Mouse (Mus musculus) urinary bladder, adult 18-20 months (tissue): ENCODE measurements around the gene Eif2s2.
A peak's percentile ranks its signal among the peaks of the same experiment; 100 is the strongest.
"Not testable (repeated sequence)": the region's sequence is repeated elsewhere in the genome, so short reads cannot be mapped to it uniquely, and the experiment has no call there.

Source experiments
- DNase-seq, 2 experiments: peaks; one replicate each; pipeline ENCODE4 v3.0.0; 2022; ENCODE audit warnings: low spot score in 2 of 2, mixed read lengths in 2 of 2

Eif2s2 gene

DNA sequence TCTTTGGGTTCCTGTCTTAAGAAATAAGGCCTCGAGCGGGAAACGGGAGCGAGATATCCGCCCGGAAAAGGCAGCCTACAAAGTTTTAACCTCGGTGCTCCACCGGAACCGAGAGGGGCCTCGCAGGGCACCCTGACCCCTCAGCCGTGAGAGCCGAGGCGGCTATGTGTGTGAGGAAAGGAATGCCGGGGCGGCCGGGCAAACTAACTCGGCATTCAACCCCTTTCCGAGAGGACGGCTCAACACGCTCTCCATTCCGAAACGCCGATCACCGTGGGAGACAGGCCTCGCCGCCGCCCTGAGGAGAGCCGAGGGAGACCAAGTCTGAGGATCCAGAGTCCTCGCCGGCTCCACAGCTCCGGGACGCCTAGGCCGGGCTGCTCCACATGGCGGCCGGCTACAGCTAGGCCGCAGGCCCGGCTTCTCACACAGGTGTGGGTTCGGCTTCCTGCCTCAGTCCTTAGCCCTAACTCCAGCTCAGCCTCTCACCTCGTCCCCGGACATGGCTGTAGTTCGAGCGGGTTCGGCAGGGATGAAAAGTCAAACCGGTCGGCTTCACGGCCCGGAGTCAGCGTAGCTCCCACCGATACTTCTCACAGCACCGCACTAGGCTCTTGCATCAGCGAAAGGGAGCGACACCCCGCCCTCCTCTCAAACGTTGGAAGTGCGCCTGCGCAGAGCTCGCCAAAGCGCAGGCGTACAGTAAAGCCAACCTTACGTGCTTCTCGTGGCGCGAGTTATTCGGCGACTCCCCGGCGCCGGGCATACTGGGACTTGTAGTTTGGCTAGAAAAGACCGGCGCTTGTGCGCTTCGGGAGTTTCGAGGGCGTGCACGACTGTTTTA, at the start of gene Eif2s2:
Gene Eif2s2, minus strand, starts transcription at position 735 of the 844 bp plus-strand sequence.
- DNase-seq: peak; percentile 90 to 96

DNA sequence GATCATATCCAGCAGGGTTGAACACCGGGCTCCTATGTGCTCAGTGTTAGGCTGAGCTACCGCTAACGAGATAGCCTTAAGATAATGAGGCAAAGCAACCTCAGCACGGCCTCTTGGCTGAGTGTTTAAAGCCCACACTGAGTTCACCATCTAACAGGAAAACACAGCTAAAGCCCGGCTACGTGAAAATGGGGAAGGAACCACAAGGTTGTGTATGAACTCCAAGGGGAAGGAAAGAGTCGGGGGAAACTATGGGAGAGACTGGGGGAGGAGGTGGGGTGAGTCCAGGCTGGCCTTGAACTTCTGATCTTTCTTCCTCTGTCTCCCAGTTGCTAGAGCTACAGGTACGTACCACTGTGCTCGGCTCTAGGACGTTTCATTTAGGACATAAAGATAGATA, 49.2 kb upstream of the Eif2s2 start:
- DNase-seq: no peak

DNA sequence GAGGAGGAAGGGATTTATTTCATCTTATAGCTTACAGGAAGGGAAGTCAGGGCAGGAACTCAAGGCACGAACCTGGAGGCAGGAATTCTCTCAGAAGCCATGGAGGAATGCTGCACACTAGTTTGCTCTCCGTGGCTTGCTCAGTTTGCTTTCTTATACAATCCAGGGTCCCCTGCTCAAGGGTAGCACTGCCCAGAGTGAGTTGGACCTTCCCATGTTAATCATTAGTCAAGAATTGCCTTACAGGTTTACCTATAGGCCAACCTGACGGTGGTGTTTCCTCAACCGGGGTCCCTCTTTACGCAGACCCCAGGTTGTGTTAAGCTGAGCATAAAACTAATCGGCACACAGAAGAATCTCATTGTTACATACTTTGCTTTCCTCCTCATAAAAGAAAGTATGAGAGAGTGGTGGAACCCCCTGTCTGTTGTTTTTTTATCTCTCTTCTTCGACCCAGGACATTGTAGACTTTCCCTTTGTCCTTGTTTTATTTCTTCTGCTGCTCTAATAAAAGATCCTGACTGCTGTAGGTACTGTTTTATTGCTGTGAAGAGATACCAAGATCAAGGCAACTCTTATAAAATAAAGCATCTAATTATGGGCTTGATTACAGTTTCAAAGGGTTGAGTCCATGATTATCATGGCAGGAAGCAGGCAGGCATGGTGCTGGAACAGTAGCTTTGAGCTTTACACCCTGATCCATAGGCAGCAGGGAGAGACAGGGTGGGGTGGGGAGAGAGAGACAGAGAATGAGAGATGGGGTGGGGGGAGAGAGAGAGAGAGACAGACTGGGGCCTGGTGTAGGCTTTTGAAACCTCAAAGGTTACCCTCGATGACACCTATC, 45.0 kb upstream of the Eif2s2 start:
- DNase-seq: no peak

DNA sequence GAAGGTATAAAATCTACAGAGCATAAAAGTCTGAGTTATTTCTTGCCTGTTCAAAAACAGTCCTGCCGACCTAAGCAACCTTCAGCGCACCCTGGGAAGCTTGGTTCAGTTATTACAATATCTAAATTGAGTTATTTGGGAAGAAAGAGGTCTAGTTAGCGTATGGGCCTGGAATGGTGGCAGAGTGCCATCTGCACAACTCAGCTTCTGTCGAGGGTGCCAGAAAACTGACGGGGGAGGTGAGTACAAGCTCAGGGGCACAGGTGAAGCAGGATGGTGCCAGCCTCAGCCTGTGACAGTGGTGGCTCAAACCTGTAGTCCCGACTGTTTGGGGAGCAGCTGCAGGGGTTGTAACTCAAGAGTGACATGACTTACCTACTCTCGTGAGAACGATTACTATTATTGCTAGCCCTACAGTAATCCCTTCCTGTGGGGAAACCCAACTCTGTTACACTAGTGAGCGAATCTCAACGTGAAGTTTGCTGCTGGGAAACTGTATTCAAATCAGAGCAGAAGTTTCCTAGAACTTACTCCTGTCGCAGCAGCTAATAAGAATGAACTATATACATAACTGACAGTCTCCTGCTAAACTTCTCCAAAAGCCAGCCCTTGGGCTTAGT, 43.9 kb upstream of the Eif2s2 start:
- no peak for DNase-seq

DNA sequence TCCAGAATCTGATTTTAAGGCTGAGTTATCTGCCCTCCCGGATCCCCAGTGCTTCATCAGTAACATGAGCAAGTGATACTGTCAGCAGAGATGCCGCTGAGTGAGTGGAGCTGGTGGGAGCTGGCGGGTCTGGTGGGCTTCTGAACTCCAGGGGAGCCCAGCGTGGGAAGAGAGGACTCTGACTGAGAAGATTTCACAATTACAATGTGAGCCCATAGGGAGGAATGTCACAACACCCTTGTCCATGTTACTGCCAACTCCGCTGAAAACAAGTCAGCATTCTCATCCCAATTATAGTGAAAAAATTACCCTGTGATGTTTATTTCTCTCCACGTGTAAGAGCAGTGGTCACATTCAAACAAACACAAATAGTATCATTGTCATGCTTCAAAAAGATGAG, 43.4 kb upstream of the Eif2s2 start:
- no peak for DNase-seq

DNA sequence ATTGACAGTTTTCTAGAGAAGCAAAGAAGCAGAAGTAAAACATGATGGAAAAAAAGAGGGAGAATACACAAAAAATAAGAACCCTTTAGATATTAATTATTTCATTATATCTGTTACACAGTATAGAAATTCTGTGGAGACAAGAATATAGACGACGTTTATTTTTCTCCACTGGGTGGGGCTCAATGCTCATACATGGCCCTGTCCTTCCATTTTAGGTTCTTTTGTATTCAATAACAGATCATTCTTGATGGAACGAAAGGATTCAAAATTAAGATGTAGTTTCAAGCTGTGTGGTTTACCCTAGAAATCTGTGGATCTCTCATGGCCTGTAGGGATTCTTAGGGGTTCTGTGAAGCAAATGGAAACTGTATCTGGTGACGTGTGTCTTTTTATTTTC, 41.1 kb upstream of the Eif2s2 start:
- DNase-seq: no peak

DNA sequence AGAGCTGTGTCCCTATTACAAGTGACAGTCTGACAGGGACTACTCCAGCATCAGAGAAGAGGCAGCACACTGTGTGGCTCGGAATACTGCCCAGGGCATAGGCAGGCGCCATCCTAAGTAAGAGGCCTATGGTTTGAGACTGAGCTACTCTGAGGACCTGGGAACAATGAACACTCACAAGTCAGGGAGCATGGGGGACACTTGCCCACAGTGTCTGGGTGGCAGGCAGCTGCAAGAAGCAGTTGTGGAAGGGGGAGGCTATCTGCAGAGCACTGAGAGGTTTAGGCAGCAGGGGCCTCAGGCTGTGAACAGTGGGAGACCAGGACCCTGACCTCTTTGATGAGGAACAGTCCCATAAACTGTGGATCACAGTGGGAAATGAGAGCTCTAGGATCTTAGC, 35.6 kb upstream of the Eif2s2 start:
- no peak for DNase-seq

DNA sequence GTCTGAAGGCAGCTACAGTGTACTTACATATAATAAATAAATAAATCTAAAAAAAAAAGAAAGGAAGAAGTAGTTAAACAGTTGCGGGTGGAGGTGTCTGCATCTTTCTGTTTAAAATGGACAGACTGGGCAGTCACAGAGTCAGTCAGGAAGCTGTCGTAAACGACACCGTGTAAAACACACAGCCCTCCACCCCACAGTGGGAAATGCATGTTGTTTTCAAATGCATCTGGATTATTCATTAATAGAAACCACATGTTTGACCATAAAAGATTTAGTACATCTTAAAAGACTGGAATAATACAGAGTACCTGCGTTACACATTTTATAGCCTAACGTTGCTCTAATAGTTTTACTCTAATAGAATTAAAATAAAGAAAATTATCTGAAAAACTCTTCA, 34.1 kb upstream of the Eif2s2 start:
- DNase-seq: no peak

DNA sequence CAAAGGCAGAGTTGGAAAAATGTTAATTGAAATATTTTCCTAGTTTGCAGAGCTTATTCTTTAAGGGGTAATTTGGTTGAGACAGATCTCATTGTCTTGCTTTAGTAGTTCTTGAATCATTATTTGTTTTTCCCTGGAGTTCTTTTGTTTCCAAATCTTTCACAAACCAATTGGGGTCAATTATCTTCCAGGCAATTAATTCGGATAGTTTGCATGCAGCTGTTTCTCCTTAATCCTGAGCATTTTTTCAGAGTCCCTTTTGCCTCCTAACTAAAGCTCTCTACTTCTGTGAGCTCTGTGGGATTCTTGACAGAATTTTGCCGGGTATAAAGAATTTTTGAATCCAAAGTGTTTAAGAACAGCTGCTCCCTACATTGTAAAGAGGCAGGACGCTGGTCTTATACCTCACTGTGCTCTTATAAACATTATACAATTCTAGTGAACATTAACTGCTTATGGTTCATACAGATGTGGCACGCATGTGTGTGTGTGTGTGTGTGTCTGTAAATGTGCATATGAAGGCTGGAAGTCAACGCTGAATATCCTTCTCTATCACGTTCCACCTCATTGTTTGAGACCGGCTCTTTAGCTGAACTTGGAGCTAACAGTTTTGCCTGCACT, 32.8 kb upstream of the Eif2s2 start:
- no peak for DNase-seq

DNA sequence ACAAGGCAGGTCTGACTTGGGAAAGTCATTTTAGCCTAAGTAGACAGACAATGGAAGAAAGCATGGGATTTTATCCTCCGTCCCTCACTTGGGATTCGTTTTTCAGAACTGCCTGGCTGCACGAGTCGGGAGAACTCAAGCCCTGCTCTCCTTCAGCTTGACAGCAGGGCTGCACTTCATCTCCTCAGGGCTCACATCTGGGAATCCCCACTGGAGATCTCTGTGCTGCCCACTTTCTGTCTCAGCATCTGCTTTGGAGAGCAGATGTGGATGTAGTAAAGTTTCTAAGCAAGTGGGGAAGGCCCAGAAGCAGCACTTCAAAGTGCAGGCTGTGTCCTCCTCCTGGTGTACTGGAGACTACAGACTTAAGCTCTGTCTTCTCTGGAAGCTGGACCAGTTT, 29.4 kb upstream of the Eif2s2 start:
- DNase-seq: not testable (repeated sequence)

DNA sequence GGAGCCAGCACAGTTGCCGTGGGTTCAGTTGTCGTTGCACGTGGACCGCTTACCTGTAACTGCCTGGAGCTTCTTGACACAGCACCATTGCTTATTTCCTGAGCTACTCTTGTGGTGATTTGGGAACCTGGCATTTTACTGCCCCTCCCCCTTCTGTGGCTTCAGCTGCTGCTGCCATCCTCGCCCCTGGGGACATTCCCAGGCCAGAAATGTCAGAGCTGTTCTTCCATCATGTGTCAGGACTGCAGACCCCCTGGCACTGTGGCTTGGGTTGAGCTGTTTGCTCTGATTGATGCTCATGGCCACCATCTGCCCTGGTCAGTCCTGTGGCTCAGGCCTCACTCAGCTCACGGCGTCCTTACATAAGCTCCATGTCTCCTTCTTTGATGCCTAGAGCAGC, 28.2 kb upstream of the Eif2s2 start:
- DNase-seq: no peak

DNA sequence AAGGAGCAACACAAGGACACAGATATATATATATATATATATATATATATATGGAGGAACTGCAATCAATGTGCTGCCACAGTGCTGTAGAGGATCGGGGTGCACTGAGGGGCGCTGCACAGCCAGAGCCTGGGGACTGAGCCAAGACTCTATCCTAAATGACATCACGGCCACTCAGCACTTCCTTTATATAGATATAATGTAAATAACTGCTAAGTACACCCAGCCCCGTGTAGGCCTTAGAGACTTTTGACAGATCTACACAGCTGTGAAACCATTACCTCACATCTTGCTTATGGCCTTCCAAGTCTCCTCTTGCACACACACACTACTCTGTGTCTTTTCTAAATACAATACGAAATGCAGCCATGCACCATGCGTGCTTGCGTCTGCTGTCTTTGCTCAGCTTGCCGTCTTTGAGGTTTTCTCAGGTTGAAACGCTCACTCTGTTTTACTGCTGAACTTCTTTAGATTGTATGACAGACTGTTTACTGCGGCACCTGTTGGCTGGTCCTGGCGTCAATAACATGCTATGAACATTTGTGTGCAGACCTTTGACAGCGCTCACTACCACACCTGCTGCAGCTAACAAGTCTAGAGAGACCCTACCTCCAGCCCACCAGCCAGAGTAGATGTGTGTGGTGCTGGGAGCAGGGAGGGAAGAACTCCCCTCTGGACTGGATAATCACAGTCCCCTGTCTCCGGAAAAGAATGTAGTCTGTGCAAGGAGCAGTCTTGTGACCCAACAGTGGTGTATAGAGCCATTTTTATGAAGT, 25.3 kb upstream of the Eif2s2 start:
- no peak for DNase-seq

DNA sequence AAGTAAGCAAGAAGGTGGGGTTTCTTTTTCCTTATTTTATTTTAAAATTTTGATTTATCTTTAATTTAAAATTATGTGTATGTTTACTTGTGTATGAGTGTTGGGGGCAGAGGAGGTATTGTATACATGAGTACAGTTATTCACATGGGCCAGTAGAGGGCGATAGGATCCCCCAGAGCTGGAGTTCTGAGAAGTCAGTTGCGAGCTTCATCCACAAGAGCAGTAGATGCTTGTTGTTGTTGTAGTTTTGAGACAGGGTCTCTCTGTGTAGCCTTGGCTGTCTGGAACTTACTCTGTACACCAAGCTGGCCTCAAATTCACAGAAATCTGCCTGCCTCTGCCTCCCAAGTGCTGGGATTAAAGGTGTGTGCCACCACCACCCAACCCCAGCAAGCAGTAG, 23.8 kb upstream of the Eif2s2 start:
- DNase-seq: no peak

DNA sequence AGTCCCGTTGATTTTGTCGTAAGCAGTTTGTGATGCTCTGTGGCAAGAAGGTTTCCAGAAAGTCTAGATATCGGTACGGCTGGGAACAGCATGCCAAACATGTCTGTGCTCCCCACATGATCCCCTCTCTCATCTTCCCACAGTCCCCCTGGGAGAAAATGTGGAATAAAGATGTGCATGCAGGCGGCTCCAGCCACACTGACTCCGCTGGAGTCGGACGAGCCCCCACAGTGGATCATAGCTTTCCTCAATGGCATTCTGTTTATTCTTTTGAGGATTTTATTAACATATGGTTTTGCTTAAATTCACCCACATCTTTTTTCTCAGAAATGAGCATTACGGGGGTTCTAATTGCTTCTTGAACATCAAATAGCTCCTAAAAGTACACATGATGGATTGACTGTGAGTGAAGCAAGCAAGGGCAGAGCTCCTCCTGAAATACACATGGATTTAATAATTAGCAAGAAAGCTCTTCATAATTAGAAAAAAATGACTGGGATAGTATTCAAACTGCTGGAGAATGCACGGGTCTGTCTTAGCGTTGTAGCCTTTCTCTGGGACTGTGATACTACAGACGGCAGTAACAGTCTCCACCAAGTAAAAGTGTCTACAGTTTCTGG, 23.3 kb upstream of the Eif2s2 start:
- DNase-seq: no peak

DNA sequence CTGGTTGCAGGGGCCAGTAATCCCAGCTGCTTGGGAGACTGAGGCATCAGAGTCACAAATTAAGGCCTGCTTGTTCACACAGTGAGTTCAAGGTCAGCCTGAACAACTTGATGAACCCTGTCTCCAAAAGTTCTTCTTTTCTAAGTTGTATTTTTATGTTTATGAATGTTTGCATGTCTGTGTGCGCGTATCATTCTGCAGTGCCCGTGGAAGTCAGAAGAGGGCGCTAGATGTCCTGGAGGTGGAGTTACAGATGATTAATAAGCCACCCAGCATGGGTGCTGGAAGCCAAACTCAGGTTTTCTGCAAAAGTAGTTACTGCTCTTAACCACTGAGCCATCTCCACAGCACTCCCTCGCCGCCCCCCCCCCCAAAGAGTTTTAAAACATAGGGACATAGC, 17.1 kb upstream of the Eif2s2 start:
- DNase-seq: no peak

DNA sequence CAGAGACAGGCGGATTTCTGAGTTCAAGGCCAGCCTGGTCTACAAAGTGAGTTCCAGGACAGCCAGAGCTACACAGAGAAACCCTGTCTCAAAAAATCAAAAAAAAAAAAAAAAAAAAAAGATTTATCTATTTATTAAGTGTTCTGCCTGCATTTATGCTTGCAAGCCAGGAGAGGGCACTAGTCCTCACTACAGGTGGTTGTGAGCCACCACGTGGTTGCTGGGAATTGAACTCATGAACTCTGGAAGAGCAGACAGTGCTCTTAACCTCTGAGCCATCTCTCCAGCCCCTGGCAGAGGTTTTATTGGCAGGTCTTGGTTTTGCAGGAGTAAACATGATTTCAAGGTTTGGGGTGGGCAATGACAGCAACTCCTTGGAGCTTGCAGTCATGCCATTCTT, 15.5 kb upstream of the Eif2s2 start:
- DNase-seq: not testable (repeated sequence)

DNA sequence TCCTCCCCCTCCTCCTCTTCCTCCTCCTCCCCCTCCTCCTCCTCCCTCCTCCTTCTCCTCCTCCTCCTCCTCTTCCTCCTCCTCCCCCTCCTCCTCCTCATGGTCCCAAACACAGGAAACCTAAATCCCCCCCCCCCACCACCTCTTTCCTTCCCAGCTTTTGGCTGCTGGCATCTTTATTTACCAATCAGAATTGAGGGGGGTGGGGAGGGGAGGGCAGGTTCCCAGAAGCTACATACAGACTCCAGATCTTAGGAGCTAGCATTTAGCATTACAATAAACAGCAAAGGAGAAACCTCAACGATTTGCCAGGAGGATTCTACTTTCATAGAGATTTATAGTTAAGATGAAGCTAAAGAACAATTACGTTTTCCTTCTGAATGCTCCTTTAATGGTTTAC, 13.1 kb upstream of the Eif2s2 start:
- no peak for DNase-seq

DNA sequence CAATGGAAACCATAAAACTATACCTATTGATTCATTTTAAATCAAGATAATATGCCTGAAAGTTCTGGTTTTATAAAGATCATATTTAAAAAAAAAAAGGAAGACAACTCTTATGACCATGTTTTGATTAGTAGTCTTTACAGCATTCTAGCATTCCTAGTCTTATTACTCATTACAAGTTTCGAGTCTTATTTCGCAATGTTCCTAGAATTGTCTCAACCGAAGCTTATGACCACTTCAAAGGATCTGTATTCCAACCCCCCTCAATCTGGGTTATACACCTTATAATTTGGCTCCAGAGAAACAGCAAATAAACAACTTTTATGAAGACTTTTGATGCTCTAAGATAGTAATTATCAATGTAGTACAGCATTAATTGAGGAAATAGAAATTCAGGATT, 9.4 kb upstream of the Eif2s2 start:
- DNase-seq: no peak

DNA sequence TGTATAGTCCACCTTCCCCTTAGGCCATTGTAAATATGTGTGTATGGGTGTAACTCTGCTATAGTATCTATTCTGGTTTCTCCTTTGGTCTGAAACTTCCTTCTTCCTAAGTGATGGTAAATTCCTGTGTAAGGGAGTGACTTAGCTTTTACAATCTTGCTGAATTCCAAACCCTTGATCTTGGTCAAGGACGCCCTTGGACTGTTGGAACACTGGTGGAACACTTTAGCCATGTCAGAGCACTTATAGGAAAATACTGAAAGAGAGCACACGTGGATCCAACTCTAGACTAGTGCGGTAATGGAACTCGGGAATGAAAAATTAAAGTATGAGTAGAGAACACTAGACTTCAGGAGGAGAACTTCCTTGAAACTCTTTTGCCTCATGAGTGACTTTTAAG, 6.7 kb upstream of the Eif2s2 start:
- not testable (repeated sequence) for DNase-seq

DNA sequence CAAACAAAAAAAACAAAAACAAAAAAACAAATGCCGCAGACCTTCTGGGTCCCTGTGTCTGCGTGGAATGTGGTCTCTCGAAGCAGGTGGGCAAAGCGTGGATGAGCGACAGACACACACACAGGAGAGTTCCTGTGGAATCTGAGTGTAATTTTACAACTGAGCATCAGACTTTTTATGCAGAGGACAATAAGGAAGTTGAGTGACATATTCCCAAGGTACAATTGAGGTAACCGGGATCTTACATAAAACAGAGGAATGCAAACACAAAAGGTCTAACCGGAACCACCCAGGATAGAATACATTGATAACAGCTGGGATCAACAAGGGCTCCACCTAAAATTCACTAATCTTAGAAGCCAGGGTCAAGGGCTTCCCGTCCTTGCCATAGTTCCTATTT, 6.3 kb upstream of the Eif2s2 start:
- DNase-seq: not testable (repeated sequence)

DNA sequence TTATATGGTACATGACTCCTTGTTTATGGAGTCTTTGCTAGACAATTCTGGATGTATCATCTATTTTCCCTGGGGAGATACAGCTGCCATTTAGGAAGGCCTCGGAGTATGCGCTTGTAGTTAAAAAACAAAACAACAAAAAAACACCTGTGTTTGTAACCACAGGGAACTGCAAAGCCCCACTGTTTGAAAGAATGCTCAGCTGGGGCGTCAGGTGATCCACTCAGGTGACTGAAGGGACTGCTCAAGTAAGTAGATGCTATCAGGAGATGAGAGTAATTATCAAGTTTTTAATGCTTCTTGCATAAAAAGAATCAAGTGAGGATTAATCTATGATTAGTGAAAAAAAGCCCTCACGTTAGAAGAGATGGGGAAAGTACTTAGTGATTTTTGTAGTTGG, 813 bp upstream of the Eif2s2 start:
- no peak for DNase-seq
